Mouse (Mus musculus) intestine, embryonic 14.5 days (tissue): ENCODE measurements around the gene Mfsd4a. TPM values are rescaled to one million over a fixed set of nuclear protein-coding genes. Genes with fewer than 3 reads are reported as not detected.

ENCODE experiments used
- ATAC-seq: fragments of 200-750 bp; cut with Nextera tagmentation; replicated peaks from 2 replicates; pipeline ENCODE4 v1.8.0; 2017; ENCODE audit warnings: low read depth, moderate number of reproducible peaks, moderate TSS enrichment, moderate library complexity; ENCODE audit not compliant: low FRiP score, low TSS enrichment
- DNase-seq: peaks from one replicate; pipeline ENCODE4 v3.0.0-alpha.2; 2018; ENCODE audit warnings: low spot score
- H3K27ac ChIP-seq: fragments of 300-500 bp; sonication (generic); 2 replicates; pipeline ENCODE4 v1.5.1; 2014; ENCODE audit warnings: low read depth, mild to moderate bottlenecking, control low read depth
- H3K27me3 ChIP-seq: fragments of 300-500 bp; sonication (generic); replicated peaks from 2 replicates; pipeline ENCODE4 v1.6.1; 2014; ENCODE audit warnings: low read length, control low read depth; ENCODE audit not compliant: control insufficient read depth, insufficient read depth
- H3K36me3 ChIP-seq: fragments of 300-500 bp; sonication (generic); 2 replicates; pipeline ENCODE4 v1.6.1; 2014; ENCODE audit warnings: low read length, control low read depth; ENCODE audit not compliant: control insufficient read depth, insufficient read depth
- H3K4me1 ChIP-seq: fragments of 300-500 bp; sonication (generic); replicated peaks from 2 replicates; pipeline ENCODE4 v1.6.1; 2014; ENCODE audit warnings: low read length, control low read depth, mixed read lengths; ENCODE audit not compliant: control insufficient read depth, insufficient read depth
- H3K4me2 ChIP-seq: fragments of 300-500 bp; sonication (generic); 2 replicates; pipeline ENCODE4 v1.6.1; 2014; ENCODE audit warnings: low read length
- H3K4me3 ChIP-seq: fragments of 300-500 bp; sonication (generic); 2 replicates; pipeline ENCODE4 v1.5.1; 2014; ENCODE audit warnings: low read depth, low read length, control low read depth, mixed read lengths
- H3K9ac ChIP-seq: fragments of 300-500 bp; sonication (generic); 2 replicates; pipeline ENCODE4 v1.6.1; 2014; ENCODE audit warnings: mild to moderate bottlenecking, low read length
- H3K9me3 ChIP-seq: fragments of 300-500 bp; sonication (generic); 2 replicates; pipeline ENCODE4 v1.6.1; 2016; ENCODE audit warnings: low read length, control low read depth; ENCODE audit not compliant: control insufficient read depth
- WGBS: fragments of 180-500 bp; shearing (Covaris S2); extraction: QIAGEN DNeasy Blood & Tissue Kit; methylation state at CpG from one replicate; pipeline ENCODE4 v1.1.7; 2014; 5-methylcytosine and 5-hydroxymethylcytosine counted together
- polyA plus RNA-seq: library from polyadenylated mRNA; unstranded; fragments of >200 nt; fragmentation: Nextera tagmentation; extraction: Ambion mirVana; gene quantifications from 2 replicates; pipeline ENCODE4 v1.2.1, GENCODE M21; 2014

Mfsd4a gene
- polyA plus RNA-seq, 1 experiment from 2014 or later, result 13.4 TPM

DNA sequence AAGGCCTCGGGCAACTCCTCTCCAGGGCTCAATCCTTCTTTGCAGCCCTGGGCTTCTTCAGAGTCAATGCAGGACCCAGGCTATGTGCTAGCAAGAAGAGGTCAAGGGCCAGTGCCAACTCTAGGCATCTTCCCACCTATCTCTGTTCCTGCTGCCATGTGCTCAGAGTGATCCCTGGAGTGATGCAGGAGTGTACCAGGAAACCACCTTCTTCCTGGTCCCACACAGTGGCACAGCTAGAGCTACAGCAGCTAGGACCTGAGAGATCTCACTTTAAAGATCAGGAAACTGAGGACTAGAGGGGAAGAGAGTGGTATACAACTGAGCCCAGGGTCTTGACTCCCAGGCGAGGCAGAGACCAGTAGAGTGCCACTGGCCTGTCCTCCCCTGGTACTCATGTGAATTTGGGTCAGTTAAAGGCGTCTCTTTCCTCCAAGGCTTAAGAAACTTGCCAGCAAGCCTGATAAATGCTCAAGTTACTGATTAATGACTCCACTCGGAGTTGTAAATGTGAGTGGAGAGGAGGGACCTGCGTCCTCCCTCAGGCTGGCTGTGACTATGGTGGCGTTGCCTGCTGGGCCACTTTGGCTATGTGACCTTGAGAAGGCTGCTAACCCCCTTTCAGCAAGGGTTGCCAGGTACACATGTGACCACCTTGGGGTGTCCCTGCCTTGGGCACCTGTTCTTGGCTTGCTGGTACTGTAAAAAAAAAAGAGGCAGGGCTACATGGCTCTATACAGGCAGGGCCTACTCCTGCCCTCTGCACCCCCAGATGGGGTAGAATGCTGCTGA, 5.9 kb downstream of the Mfsd4a start:
- Histone ChIP-seq H3K4me1 (no peaks in the 10 kb centered on the region), H3K9me3 (no peaks in the 10 kb centered on the region), H3K4me3 (no peak overlapping the region), H3K36me3 (no peaks in the 10 kb centered on the region), H3K9ac (no peak overlapping the region), H3K27me3 (peaks cover 12% of the 10 kb centered on the region), H3K4me2 (no peak overlapping the region), H3K27ac (no peak overlapping the region)
- WGBS, result 43% methylated on average over 6 of the region's 6 CpGs
- DNase-seq (no peak), ATAC-seq (no peak)

DNA sequence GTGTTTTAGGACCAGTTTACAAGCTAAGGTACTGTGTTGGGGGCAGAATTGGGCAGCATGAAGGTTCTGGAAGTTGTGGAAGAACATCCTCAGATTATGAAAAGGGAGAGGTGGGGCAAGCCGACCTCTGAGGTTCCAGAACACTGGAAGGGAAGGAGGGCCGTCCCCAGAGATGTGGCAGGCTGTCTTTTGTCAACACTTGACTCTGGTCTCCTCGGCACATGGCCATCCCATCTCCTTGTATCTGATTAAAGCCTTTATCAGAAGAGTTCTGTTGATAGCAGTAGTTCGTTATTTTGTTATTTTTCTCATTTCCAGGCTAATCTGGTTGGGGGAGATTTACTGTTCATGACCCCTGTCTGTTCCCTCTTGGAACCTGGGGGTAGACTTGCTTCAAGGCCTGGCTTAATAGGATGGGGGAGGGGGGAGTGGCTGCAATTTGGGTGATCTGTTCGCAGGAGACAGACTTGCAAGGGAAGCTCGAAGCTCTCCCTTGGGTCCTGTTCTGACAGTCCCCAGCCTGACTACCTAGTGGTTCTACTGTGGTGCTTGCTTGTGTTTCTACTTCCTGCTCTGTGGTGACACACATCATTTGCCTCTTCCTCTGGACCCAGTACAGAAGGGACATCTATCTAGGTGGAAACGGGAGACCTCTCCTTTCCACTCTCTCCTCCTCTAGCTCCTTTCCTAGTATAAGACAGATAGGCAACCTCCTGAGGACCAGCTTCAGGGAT, 7.7 kb downstream of the Mfsd4a start:
- no peak overlapping the region for H3K27ac ChIP-seq
- no peak overlapping the region for H3K9ac ChIP-seq
- ATAC-seq, result no peak
- H3K9me3 ChIP-seq, result no peaks in the 10 kb centered on the region
- H3K36me3 ChIP-seq, result no peaks in the 10 kb centered on the region
- H3K4me1 ChIP-seq, result no peaks in the 10 kb centered on the region
- H3K27me3 ChIP-seq, result 0 out of 2 replicates have a peak, but pooled peaks cover 2% of the 10 kb centered on the region
- 40% methylated on average over 7 of the region's 7 CpGs for WGBS
- no peak overlapping the region for H3K4me3 ChIP-seq
- H3K4me2 ChIP-seq, result no peak overlapping the region
- DNase-seq, result no peak

DNA sequence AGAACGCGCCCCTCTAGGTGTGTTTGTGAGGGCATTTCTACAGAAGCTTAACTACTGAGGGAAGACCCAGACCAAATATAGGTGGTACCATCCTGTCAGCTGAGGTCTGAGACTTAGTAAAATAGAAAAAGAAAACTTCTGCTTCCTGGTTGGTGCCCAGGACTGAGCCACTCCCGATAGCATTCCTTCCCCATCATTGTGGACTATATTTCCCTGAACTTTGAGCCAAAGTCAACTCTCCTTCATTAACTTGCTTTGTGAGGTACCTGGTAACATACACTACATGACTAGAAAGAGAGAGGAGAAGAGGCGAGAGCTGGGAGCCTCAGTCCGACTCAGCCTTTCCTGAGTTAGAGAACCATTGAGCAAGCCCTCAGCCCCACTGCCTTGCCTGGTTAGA, 9.3 kb downstream of the Mfsd4a start:
- H3K4me2 ChIP-seq, result no peak overlapping the region
- no peaks in the 10 kb centered on the region for H3K4me1 ChIP-seq
- no peaks in the 10 kb centered on the region for H3K36me3 ChIP-seq
- no peaks in the 10 kb centered on the region for H3K9me3 ChIP-seq
- H3K9ac ChIP-seq, result no peak overlapping the region
- no peak overlapping the region for H3K27ac ChIP-seq
- no peaks in the 10 kb centered on the region for H3K27me3 ChIP-seq
- ATAC-seq (no peak), DNase-seq (no peak)
- WGBS, result 86% methylated on average over 5 of the region's 5 CpGs
- no peak overlapping the region for H3K4me3 ChIP-seq

DNA sequence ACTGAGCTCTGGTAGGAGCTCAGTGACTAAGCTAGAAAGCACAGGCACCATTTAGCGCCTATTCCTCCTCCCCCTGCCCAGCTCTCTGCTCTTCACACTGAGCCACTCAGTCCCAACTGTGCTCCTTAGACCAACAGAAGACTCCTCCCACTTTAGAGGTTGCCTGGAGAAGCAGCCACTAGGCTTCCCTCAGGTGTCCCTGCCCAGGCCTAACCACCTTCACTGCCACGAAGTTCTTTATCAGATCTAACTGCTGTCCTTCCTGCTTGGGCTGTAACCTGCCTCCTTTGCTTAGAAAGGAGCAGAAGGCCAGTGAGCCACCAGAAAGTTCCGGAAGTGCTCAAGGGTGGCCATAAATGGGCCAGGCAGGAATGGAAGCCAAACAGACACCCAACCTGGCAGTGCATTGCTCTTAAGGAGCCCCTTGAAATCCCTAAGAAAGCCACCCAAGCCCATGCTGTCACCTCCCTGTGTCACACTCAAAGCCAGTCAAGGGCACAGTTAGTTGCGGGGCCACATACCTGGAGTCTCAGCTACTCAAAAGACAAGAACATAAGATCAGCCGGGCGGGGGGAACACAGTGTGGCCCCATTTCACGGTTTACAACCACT, 12.7 kb downstream of the Mfsd4a start:
- DNase-seq (no peak), ATAC-seq (no peak)
- no peaks in the 10 kb centered on the region for H3K4me1 ChIP-seq
- H3K9ac ChIP-seq, result no peak overlapping the region
- no peak overlapping the region for H3K4me2 ChIP-seq
- no peaks in the 10 kb centered on the region for H3K9me3 ChIP-seq
- H3K27ac ChIP-seq, result no peak overlapping the region
- H3K27me3 ChIP-seq, result no peaks in the 10 kb centered on the region
- H3K36me3 ChIP-seq, result no peaks in the 10 kb centered on the region
- 81% methylated on average over 7 of the region's 7 CpGs for WGBS
- no peak overlapping the region for H3K4me3 ChIP-seq

DNA sequence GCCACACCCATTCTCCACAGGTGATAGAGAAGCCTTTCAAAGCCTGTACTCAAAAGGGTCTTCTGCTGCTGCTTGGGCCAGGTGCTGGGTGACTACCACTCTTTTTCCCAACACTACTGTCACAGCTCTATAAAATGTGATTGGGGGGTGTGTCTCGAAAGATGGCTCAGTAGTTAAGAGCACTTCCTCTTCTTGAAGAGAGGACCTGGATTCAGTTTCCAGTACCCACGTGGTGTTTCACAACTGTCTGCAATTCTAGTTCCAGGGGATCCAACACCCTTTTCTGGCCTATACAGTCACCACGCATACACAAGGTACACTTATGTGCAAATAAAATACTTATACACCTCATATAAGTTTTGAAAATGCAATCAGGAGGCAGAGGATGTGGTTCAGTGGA, 13.5 kb downstream of the Mfsd4a start:
- no peak overlapping the region for H3K9ac ChIP-seq
- no peak for DNase-seq
- no peaks in the 10 kb centered on the region for H3K9me3 ChIP-seq
- H3K36me3 ChIP-seq, result no peaks in the 10 kb centered on the region
- H3K4me3 ChIP-seq, result no peak overlapping the region
- ATAC-seq, result no peak
- H3K4me2 ChIP-seq, result no peak overlapping the region
- H3K4me1 ChIP-seq, result no peaks in the 10 kb centered on the region
- no peak overlapping the region for H3K27ac ChIP-seq
- WGBS, result 82% methylated on average over 3 of the region's 3 CpGs
- H3K27me3 ChIP-seq, result no peaks in the 10 kb centered on the region

DNA sequence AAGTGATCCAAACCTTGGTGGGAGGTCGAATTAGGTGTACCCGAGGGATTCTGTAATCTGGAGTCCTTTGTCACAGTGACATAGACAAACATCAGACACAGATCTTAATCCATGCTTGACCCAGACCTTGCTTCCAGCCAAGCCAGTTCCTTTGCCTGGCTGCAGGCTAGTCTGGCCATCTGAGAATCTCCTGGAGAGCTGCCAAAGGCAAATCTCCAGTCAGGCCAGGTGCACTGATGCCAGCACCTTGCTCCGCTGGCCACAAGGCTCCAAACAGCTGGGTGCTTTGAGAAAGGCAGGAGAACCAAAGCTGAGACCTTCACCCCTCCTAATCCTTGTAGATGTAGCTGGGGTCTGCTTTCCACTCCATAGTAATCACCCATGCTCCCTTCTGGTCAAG, 16.1 kb downstream of the Mfsd4a start:
- H3K27me3 ChIP-seq, result no peaks in the 10 kb centered on the region
- H3K9me3 ChIP-seq, result no peaks in the 10 kb centered on the region
- no peaks in the 10 kb centered on the region for H3K36me3 ChIP-seq
- H3K4me2 ChIP-seq, result no peak overlapping the region
- no peaks in the 10 kb centered on the region for H3K4me1 ChIP-seq
- ATAC-seq (no peak), DNase-seq (no peak)
- no peak overlapping the region for H3K4me3 ChIP-seq
- no peak overlapping the region for H3K9ac ChIP-seq
- no peak overlapping the region for H3K27ac ChIP-seq
- WGBS, result 69% methylated on average over 3 of the region's 3 CpGs

DNA sequence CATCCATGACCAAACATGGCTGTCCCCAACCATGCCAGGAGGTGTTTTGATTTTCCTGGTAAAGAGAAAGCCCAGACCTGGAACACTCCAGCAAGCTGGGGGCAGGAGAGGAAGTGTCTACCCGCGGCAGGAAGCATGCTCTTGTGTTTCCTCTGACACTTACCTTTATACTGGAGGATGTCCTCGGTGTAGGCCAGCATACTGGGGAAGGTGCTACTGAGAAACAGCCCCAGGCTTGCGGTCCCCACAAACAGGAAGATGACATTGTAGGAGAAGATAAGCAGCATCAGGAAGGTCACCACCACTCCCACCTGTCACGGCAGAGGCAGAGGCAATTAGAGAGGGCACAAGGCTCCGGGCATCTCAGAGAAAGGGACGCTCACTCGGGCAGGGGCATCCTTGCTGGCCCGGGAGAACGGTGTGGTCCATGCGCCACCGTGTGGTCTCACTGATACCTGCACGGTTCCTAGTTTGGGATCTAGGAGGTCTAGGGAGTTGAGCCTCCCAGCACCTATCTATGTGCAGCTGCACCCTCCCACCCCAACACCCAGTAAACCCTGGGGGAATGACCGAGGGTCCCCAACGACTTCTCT, 21.6 kb downstream of the Mfsd4a start:
- ATAC-seq, result 0 out of 2 replicates have a peak, but pooled peaks have one; percentile 51
- Histone ChIP-seq H3K27me3 (no peaks in the 10 kb centered on the region), H3K27ac (no peak overlapping the region), H3K9ac (no peak overlapping the region), H3K4me3 (no peak overlapping the region), H3K36me3 (no peaks in the 10 kb centered on the region), H3K4me1 (no peaks in the 10 kb centered on the region), H3K9me3 (no peaks in the 10 kb centered on the region), H3K4me2 (no peak overlapping the region)
- DNase-seq, result peak; percentile 77
- 25% methylated on average over 15 of the region's 15 CpGs for WGBS

DNA sequence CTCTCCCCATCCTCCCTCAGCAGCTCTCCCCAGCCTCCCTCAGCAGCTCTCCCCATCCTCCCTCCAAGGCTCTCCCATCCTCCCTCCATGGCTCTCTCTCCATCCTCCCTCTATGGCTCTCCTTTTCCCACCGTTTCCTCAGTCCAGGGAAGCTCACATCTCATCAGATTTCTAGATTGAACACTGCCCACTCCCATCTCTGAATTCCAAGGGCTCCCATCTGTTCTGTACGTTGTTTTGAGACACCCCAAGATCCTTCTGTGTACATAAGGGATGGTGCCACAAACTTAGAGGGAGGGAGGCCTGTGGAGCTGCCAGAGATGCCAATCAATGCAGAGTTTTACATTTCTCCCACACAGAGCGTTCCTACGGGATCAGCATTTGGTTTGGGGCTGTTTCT, 24.1 kb downstream of the Mfsd4a start:
- no peak overlapping the region for H3K9ac ChIP-seq
- no peaks in the 10 kb centered on the region for H3K36me3 ChIP-seq
- no peaks in the 10 kb centered on the region for H3K9me3 ChIP-seq
- H3K27me3 ChIP-seq, result no peaks in the 10 kb centered on the region
- WGBS, result 66% methylated on average over 4 of the region's 4 CpGs
- ATAC-seq, result no peak
- H3K27ac ChIP-seq, result no peak overlapping the region
- H3K4me3 ChIP-seq, result no peak overlapping the region
- H3K4me2 ChIP-seq, result no peak overlapping the region
- no peak for DNase-seq
- no peaks in the 10 kb centered on the region for H3K4me1 ChIP-seq
